Mouse (Mus musculus) spleen, embryonic (tissue): ENCODE results near the gene Ube2l6.

Source experiments
- CTCF ChIA-PET: fragments of 350-600 bp; sonication (Branson Sonifier 250); formaldehyde crosslinking; loops from one replicate; lab custom pipeline; 2022; lab: Charles Lee

Gene Ube2l6

GRCm38 (mm10) chr2:84798493-84798921, at the start of gene Ube2l6:
Gene Ube2l6, plus strand, starts transcription at chr2:84798828.
- CTCF ChIA-PET = interaction anchor here (0.6 to 1.6 kb wide), 6 partner anchors 10 to 389 kb away, joined by 3 to 11 read pairs (median 5); no protein-coding TSS in a partner anchor

- CTCF ChIA-PET = no interaction called here
Measured at GRCm38 (mm10) chr2:84750115-84750514, 48.5 kb upstream of the Ube2l6 start.

- CTCF ChIA-PET = interaction anchor here (0.6 kb wide), 1 partner anchor 16 kb away, joined by 3 read pairs; no protein-coding TSS in a partner anchor
Measured at GRCm38 (mm10) chr2:84756245-84756644, 42.4 kb upstream of the Ube2l6 start.

GRCm38 (mm10) chr2:84757026-84757682, 41.5 kb upstream of the Ube2l6 start:
- CTCF ChIA-PET = no interaction called here

GRCm38 (mm10) chr2:84758542-84759127, 40.0 kb upstream of the Ube2l6 start:
- CTCF ChIA-PET = no interaction called here

GRCm38 (mm10) chr2:84760777-84761176, 37.9 kb upstream of the Ube2l6 start:
- CTCF ChIA-PET = no interaction called here

GRCm38 (mm10) chr2:84761309-84761708, 37.3 kb upstream of the Ube2l6 start:
- CTCF ChIA-PET = no interaction called here

- CTCF ChIA-PET = no interaction called here
Measured at GRCm38 (mm10) chr2:84761840-84762239, 36.8 kb upstream of the Ube2l6 start.

GRCm38 (mm10) chr2:84762295-84762694, 36.3 kb upstream of the Ube2l6 start:
- CTCF ChIA-PET = no interaction called here

- CTCF ChIA-PET = no interaction called here
Measured at GRCm38 (mm10) chr2:84762818-84763217, 35.8 kb upstream of the Ube2l6 start.

- CTCF ChIA-PET = no interaction called here
Measured at GRCm38 (mm10) chr2:84770501-84770900, 28.1 kb upstream of the Ube2l6 start.

- CTCF ChIA-PET = no interaction called here
Measured at GRCm38 (mm10) chr2:84772454-84772853, 26.2 kb upstream of the Ube2l6 start.

GRCm38 (mm10) chr2:84773195-84773594, 25.4 kb upstream of the Ube2l6 start:
- CTCF ChIA-PET = no interaction called here

- CTCF ChIA-PET = interaction anchor here (0.6 kb wide), 1 partner anchor 119 kb away, joined by 3 read pairs; no protein-coding TSS in a partner anchor
Measured at GRCm38 (mm10) chr2:84774751-84775150, 23.9 kb upstream of the Ube2l6 start.

- CTCF ChIA-PET = no interaction called here
Measured at GRCm38 (mm10) chr2:84775241-84775640, 23.4 kb upstream of the Ube2l6 start, which contains the start of gene Serping1. Gene Serping1, minus strand, starts transcription at chr2:84775444.

GRCm38 (mm10) chr2:84775665-84776064, 23.0 kb upstream of the Ube2l6 start:
- CTCF ChIA-PET = no interaction called here

- CTCF ChIA-PET = no interaction called here
Measured at GRCm38 (mm10) chr2:84777706-84778105, 20.9 kb upstream of the Ube2l6 start.

- CTCF ChIA-PET = no interaction called here
Measured at GRCm38 (mm10) chr2:84779210-84779609, 19.4 kb upstream of the Ube2l6 start.

- CTCF ChIA-PET = no interaction called here
Measured at GRCm38 (mm10) chr2:84783315-84783714, 15.3 kb upstream of the Ube2l6 start.

GRCm38 (mm10) chr2:84783840-84784566, 14.6 kb upstream of the Ube2l6 start:
- CTCF ChIA-PET = no interaction called here

GRCm38 (mm10) chr2:84788316-84788715, 10.3 kb upstream of the Ube2l6 start:
- CTCF ChIA-PET = interaction anchor here (1.9 kb wide), 1 partner anchor 10 kb away, joined by 6 read pairs; the partner anchor contains the start of gene Ube2l6

GRCm38 (mm10) chr2:84790418-84790817, 8.2 kb upstream of the Ube2l6 start:
- CTCF ChIA-PET = no interaction called here
